Mouse (Mus musculus) C2C12 (cell line): Measurements from ENCODE around the gene Ube2n.

Experiments used
- CEBPB ChIP-seq: IDR thresholded peaks from one replicate; pipeline ENCODE4 v1.6.1; 2011; ENCODE audit warnings: low read depth, mild to moderate bottlenecking, control low read depth, moderate library complexity
- CTCF ChIP-seq: IDR thresholded peaks from one replicate; pipeline ENCODE4 v1.5.1; 2011; ENCODE audit not compliant: control insufficient read depth, insufficient read depth, insufficient read length
- MYOG ChIP-seq: IDR thresholded peaks from one replicate; pipeline ENCODE4 v1.6.1; 2011; ENCODE audit not compliant: control insufficient read depth, insufficient read length; ENCODE audit errors: extremely low read depth

DNA sequence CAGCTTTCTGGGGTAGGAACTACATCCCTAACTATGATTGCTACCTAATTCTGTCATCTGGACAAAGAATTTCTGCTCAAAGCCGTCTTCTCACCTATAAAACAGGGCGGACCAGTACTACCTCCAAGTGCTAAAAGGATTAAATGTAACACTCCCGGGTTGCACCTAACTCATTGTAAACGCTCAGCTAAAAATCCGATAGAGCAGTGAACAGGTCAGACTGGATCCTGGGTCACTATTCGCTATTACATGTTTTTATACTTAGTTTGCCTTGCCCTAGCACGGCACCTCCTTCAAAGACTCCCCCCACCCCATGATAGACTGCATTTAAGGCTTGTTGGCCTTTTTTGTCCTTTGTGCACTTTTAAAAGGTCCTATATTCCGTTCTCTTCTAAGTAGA, 47.5 kb downstream of the Ube2n start:
- TF ChIP-seq CTCF (no peak), CEBPB (no peak), MYOG (no peak)
